Mouse (Mus musculus) T-helper 17 cell (primary cell): ENCODE measurements around the gene Arhgap31.

ENCODE experiments used
- in situ Hi-C, 2 experiments: fragments of 300-600 bp; cut with MboI, MseI; formaldehyde crosslinking; loops; 1 replicate in 1 of 2; 2 replicates in 1 of 2; pipeline ENCODE4 v1.15.1; 2025; ENCODE audit warnings: high pct_unique_total_duplicates in 2 of 2

Gene Arhgap31

DNA sequence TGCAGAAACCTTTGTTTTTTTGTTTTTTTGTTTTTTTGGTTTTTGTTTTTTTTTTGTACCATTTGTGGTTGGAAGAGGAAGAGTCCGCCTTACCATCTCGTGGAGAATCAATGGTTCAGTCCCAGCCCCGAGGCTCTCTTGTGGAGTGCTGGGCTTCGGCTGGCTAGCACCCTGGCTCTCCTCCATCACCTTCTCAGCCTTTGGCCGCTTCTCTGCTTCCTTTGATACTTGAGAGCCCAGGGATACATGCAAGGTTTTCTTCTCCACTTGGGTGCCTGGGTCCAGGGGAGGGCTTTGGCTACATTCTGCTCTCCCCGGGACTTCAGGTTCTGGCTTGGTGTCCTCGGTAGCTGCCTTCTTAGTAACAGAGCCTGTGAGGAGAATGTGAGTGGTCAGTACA lies 106.6 kb downstream of the Arhgap31 start:
- in situ Hi-C loops = no loop called here

DNA sequence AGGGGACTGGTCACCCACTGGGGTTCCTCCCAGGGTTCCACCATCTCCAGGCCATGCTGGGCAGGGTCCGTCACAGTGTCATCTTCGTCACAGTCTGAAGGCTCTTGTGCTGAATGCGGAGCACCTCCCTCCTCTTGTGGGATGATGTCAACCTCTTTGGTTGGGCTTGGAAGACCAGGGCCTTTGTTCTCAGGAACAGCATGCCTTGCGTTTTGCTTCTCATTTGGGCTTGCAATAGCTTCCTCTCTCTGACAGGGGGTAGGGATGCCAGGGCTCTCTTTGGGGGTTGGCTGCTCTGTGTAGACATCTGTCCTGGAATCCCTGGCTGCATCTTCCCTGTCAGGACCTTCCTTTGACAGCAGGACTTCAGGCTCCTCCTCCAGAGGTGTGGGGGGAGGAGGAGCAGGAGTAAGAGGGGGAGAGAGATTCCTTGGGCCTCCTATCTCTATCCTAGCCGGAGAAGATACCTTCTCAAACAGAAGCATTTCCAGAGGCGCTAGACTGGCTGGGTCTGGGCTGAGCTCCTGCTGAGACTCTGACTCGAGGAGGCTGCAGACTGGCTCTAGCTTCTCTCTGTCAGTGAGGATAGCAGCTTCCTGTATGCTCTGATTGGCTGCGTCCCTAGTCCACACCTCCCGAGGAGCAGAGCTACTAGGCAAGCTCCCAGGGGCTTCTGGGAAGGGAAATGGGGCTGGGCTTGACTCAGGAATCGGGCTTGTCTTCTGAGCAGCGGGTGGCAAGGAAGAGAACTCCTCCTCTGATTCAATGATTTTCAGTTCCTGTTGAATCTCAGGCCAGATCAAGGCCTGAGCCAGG lies 109.9 kb downstream of the Arhgap31 start:
- in situ Hi-C loops = no loop called here

DNA sequence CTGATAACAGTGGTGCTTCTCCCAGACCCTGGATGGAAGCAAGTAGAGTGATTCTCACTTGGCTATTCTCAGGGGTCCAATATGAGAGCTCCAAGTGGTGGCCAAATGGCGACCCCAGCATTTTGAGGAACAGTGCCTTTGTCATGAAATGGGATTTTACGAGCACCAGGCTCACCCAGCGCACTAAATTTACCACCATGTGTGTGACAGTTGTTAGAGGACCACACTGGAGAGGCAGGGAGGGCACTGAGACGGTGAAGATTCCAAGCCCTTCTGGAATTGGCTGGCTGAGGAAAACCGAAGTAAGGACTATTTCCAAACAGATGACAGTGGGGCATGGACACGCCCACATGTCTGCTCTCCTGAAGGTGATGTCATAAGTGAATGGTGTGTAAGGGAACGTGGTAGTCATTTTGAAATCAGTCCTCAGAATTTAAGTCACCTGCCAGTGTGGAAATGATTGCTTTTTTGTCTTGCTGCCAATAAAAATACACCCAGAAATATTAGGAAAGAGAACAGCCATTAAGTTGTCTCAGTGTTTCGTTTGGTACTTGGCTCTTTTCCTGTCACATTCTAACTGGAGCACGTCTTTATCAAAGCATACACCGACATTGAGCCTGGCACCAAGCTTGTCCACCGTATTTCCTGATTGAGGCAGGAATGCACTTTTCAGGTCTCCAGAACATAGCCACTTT lies 113.9 kb downstream of the Arhgap31 start:
- in situ Hi-C loops = no loop called here

DNA sequence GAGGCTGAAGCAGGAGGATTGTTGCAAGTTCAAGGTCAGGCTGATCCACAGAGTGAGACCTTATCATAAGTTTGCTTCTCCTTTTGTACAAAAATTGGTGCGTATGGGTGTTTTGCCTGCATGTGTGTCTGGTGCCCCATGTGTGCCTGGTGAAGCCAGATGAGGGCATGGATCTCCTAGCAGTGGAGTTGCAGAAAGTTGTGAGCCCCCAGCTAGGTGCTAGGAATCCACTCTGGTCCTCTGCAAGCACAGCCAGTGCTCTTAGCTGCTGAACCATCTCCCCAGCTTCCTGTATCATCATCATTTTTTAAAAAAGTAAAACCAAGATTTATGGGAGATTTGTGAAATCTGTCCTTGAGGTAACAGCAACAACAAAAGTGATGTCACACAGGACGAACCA lies 116.4 kb downstream of the Arhgap31 start:
- in situ Hi-C loops = no loop called here

DNA sequence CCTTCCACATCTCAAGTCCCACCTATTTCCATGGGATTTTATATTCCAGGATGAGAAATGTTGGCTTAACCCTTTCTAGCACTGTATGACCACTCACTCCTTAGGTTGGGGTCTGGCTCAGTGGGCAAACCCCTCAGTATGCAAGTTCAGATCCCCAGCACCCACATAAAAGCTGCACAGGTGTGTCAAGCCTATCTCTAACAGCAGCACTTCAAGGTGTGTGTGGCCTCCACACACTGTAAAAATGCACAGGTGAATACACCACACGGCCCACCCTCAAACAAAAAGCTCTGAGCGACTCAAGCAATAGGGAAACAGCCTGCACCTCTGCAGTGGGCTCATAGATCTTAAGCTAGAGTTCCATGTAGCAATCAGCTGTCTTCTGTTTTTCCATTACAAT lies 117.0 kb downstream of the Arhgap31 start:
- in situ Hi-C loops = no loop called here

DNA sequence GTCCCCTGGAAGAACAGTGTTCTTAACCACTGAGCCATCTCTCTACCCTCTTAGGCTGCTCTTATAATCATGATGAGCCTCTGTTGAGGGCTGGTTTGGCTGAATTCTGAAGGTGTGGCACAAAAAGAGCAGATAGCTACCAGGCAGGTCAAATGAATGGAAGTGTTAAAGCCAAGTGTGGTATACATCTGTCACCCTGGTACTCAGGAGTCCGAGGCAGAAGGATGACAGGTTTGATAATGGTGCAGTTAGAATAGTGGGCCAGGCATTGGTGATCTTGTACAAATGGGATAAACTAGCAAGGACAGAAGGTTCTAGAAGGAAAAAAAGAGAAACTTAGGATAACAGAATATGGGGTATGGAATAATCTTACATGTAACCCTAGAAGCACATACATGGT lies 118.6 kb downstream of the Arhgap31 start:
- in situ Hi-C loops = no loop called here

DNA sequence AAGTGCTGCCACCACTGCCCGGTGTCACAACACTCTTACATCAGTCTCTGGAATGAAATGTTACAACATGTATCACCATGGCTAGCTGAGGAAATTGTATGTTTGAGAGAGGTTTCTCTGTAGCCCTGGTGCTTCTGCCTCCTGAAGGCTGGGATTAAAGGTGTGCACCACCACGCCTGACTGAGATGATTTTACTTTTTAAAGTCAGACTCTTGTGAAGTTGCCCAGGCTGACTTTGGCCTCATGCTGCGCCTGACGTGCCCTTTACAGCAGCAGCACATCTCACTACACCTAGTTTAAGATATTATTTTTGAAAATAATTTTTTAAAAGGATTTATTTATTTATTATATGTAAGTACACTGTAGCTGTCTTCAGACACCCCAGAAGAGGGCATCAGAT lies 120.1 kb downstream of the Arhgap31 start:
- in situ Hi-C loops = no loop called here

DNA sequence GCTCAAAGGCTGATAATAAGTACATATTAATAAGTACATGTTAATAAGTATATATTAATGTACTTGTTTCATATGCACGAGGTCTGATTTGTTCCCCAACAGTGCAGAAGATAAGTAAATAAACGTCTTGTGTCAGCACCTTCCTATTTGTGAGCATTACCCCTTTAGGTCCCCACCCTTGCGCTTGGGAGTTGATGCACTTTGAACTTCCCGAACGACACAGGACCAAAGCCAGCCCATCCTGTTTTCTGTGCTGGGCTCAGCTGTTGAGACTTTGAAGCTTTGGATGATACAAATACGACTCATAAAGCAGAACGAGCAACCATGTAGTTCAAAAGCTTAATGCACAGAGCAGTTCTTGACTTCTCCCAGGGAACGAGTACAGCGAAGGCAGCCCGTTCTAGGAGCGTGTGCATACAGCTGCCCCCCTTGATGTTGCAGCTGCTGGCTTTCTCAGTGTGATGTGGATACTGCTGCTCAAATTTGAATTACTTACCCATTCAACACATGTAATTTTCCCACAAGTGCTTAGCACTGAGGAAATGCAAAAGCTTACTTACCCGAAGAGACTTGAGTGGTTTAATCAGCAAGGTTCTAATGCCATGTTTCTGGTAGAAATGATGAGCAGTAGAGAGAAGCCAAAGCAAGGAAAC lies 120.9 kb downstream of the Arhgap31 start:
- in situ Hi-C loops = no loop called here

DNA sequence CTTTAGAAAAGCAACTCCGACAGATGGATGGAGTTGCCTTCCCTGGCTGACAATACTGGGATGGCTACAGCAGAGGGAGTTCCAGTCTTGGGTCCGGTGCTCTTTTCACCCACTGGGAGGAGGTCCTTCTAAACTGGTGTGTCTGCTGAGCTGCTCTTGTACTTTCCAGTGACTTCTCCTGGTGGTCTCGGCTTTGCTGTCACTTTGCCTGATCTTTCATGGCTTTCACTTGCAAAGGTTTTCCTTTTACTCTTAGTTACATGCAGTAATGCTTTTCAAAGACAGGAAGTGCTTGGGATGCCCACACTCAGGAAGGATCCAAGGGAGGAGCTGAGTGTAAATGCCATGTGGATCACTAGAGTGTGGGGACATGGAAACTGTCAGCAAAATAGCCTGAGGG lies 121.6 kb downstream of the Arhgap31 start:
- in situ Hi-C loops = no loop called here

DNA sequence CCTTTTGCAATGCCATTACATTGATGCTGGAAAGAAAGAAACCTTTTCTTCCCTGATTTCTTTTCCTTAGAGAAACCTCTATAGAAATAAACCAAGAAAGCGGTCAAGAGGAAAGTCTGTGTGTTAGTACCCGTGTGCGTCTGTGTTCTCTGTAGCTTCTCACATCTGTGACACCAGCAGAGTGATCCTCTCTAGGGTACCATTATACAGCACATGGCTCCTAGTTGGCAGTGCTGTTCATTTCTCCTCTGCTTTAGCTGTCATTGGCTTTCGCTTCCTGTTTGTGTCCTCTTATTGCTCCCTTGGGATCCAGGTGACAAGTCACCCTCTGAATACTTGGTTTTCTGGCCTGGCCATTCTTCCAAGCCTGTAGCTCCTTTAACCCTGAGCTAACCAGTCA lies 125.5 kb downstream of the Arhgap31 start:
- in situ Hi-C loops = no loop called here

DNA sequence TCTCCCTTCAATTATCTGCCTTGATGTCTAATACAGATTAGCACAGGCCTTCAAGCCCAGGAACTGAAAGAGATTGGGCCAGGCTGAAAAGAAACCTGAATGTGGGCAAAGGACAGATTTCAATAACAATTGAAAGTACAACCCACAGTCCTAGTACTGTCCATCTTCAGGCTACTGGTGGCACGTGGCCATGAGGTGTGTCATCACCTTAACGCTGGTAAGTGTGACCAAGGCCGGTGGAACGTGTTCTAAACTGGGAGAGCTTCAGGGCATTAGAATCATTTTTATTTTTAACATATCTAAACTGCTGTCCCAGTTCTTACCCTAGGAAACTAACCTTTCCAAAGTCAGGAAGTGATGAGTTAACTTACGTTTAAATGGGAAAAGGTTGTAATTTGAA lies 125.9 kb downstream of the Arhgap31 start:
- in situ Hi-C loops = no loop called here

DNA sequence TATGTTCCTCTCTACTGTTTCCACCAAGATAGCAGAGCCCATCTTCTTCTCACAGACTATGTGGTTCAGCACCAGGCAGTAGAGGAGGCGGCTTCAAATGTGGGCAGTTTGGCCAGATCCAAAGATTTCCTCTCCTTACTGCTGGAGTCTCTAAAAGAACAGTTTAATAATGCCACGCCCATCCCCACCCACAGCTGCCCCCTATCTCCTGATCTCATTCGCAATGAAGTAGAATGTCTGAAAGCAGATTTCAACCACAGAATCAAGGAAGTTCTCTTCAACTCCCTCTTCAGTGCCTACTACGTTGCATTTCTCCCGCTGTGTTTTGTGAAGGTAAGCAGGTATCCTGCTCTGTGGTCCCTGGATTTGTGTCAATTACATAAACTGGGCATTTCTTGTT lies 127.9 kb downstream of the Arhgap31 start:
- in situ Hi-C loops = no loop called here

DNA sequence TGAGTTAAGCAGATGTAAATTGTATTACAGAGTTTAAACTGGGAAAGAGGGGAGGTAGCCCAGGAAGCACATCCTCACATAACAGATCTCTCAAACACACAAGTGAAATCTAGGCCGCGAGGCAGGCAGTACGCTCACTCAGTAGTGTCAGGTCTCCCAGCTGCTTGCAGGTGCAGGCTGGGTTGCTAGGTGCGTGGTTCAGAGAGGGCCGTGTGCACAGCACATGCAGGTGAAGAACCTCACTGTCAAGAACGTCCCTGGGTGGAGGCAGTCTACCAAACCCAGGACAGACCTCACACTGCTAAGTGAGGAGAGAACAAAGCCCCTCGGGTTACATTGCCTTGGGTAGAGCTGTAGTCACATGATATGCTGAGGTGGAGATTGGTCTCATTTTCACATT lies 128.3 kb downstream of the Arhgap31 start:
- in situ Hi-C loops = no loop called here

DNA sequence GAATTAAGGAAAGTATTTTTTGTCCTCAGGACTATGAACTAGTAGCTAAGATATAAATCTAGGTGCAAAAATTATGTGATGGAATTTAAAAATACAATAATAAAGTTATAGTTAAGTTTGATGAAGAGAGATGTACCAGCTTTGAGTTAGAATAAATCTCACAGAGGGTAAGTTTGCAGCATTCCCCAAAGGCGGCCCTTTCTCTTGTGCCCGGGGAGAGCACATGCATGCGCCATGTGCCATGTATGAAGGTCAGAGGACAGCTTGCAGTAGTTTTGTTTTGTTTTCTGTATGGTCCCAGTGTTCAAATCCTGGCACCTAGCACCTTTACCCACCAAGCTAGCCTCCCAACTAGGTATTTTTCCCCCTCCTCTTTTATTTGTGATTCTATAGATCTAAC lies 141.6 kb downstream of the Arhgap31 start:
- in situ Hi-C loops = no loop called here

DNA sequence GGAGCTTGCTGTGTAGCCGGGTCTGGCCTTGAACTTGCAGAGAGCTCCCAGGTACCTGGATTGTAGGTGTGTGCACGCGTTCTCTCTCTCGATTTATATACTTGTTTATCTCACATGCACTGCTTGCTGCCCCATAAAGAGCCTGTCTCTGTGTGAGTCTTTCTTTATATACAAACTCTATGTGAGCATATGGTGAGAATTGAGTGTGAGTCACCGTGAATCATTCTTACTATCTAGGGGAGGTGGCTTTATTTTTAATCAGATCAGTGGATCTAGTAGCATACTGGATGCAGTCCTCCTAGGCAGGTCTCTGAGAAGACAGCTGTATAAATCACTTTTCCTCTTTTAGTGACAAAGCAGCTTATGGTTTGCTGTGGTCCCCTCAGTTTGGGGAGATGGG lies 144.9 kb downstream of the Arhgap31 start:
- in situ Hi-C loops = loop anchor here in 1 of 2 experiments (10.0 kb wide), 1 partner anchor 913 kb away; the partner anchor contains the start of gene Ndufb4

DNA sequence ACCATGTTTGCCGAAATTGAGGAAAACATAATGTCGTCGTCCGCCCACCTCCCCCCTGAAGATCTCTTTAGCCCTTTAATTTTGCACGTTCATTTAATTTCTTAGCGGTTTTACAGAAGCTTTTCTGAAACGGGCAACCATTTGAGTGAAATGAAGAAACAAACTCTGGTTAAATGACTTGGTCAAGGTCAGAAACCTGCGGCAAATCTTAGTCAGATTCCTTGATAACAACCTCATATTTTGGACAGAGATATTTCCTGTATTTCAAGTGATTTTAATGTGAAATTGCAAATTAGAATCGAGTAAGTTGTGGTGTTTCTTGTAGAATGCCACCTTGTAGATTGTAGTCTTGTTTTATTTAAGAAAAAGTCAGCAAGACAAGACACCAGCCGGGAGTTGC lies 149.6 kb downstream of the Arhgap31 start:
- in situ Hi-C loops = loop anchor here in 1 of 2 experiments (10.0 kb wide), 1 partner anchor 909 kb away; the partner anchor contains the start of gene Ndufb4

DNA sequence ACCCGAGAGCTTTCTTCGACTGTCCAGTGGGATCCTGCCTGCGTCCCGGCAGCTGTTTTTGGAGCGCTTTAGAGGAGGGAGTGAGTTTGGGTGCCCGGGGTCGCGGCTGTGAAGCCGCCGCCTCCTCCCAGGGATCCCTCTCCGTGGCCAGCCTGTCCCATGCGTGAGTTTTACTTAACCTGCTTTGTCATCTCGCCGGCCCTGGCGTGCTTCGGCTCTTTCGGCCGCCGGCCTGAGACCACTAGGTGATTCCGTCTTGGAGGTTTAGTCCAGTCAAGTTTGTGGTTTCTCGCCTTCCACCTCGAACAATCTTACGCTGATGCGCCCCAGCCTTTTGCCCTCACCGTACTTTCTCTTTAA lies 150.1 kb downstream of the Arhgap31 start:
- in situ Hi-C loops = loop anchor here in 1 of 2 experiments (10.0 kb wide), 1 partner anchor 908 kb away; the partner anchor contains the start of gene Ndufb4

DNA sequence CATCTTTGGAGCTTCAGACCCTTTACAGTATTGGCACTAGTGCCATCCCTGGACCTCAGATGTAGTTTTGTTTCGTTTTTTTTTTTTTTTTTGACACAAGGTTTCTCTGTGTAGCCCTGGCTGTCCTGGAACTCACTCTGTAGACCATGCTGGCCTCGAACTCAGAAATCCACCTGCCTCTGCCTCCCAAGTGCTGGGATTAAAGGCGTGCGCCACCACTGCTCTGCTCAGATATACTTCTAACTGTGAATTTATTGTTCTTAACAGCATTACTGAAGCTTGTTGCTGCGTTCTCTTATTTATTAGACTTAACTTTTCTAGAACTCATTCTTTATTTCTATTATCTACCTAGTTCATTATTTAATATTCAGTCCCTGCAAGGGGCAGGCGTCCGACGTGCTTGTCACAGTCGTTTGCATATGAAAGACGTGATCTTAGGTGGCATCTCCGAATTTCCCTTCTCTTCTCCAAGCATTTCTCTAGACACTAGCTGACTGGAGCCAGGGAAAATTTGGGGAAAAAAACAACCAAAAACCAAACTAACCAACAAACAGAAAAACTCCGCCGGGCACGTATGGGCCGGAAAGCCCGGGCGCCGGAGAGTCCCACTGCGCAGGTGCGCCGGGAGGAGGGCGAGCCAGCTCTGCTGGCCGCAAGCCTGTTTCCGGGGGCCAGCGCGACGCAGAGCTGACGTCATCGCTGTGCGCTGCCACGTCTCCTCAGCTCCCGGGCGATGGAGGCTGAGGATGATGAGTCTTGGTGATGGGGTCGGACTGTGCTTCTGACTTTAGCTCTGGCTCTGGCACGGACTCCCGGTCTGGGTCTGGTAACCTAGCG lies 150.7 kb downstream of the Arhgap31 start:
- in situ Hi-C loops = loop anchor here in 1 of 2 experiments (10.0 kb wide), 1 partner anchor 908 kb away; the partner anchor contains the start of gene Ndufb4

DNA sequence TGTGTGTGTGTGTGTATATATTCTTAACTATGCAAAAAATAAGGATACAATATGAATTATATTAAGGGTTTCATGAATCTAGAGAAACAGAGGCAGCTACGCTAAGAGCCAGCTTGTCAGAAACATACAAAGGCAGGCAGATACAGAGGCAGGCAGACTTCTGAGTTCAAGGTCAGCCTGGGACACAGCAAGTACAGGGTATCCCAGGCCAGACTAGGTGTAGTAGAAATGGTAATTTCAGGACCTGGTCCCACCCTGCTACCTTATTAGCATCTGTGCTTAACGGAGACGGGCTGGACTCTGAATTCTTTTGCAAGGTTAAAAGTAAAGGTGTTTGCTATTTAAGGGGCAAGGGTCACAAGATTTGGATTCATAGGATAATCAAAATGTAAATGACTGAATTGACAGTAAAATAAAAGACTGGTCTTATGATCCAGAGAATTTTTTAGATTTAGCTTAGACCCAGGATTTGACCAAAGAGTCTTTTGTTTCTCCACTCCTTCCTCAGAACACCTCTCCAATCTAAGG lies 154.8 kb downstream of the Arhgap31 start, which contains the start of gene Tmem39a:
Gene Tmem39a, plus strand, starts transcription at position 478 of the 528 bp plus-strand sequence.
- in situ Hi-C loops = no loop called here

DNA sequence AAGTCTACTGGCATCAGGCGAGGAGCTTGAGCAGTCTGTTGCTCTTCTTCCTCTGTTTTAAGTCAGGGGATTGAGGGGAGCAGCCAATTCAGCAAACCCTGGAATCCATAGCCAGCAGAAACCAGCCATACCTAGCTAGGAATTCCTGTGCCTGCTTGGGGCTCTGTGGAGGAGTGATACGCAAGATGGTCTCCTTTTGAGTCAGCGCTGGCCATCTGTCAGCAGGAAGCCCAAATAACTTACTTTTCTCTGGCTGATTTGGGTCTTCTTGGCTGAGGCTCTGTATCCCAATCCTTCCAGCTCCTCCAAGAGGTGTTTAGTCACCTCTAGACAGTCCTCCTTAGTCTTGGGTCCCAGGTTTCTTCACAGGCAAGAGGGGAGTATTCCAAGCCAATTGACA lies 157.1 kb downstream of the Arhgap31 start:
- in situ Hi-C loops = no loop called here
